Mouse (Mus musculus): Measurements from ENCODE around the gene Ttyh1. TPM values are rescaled to one million over a fixed set of nuclear protein-coding genes. Genes with fewer than 3 reads are reported as not detected.

Gene Ttyh1
- total and polyA plus RNA-seq, 3 experiments = 0.15 to 0.26 TPM; not detected in 1

- DNase-seq (ENCODE audit: low read depth, low spot score) = no peak
- H3K79me2 ChIP-seq (ENCODE audit: control insufficient read depth, insufficient read depth, low read length, poor library complexity) = peaks cover 15% of the 10 kb centered on the region
- no peak overlapping the region for H3K27ac ChIP-seq (ENCODE audit: control insufficient read depth, low read depth, low read length)
- peaks cover 4 to 7% of the 10 kb centered on the region in 2 experiments; a peak in 3 of 4 replicates for H3K36me3 ChIP-seq (ENCODE audit: control insufficient read depth in 1 of 2, insufficient read depth in 2 of 2, low read length in 2 of 2)
- no peak overlapping the region for H3K9ac ChIP-seq (ENCODE audit: control insufficient read depth, low read depth, low read length, poor library complexity, severe bottlenecking)
- H3K4me3 ChIP-seq (ENCODE audit: control insufficient read depth in 1 of 2, insufficient read depth in 1 of 2, low read depth in 2 of 2, low read length in 2 of 2) = no peak overlapping the region
- H3K9me3 ChIP-seq (replicated peaks; ENCODE audit: insufficient read depth, low read length) = no peaks in the 10 kb centered on the region
- H3K4me1 ChIP-seq (ENCODE audit: control insufficient read depth in 1 of 2, insufficient read depth in 2 of 2, low read length in 2 of 2) = peaks cover 0 to 5% of the 10 kb centered on the region in 2 experiments; a peak in 2 of 4 replicates
- no peak for TF ChIP-seq MYB (IDR thresholded peaks at IDR 0.05; ENCODE audit: low read depth, low read length)
- no peak for TF ChIP-seq NRF1 (IDR thresholded peaks at IDR 0.05; ENCODE audit: insufficient read depth, low read depth, low read length, poor library complexity, severe bottlenecking)
- TF ChIP-seq MEF2A (IDR thresholded peaks at IDR 0.05; ENCODE audit: extremely low read depth, insufficient replicate concordance, low read depth, low read length, poor library complexity, severe bottlenecking) = no peak
- TF ChIP-seq TAL1 (IDR thresholded peaks at IDR 0.05; ENCODE audit: low read length) = no peak
- no peak for TF ChIP-seq NELFE (IDR thresholded peaks at IDR 0.05; ENCODE audit: low read depth, low read length)
- TF ChIP-seq CHD2 (IDR thresholded peaks at IDR 0.05; ENCODE audit: low read length) = no peak
- TF ChIP-seq MAFK (IDR thresholded peaks at IDR 0.05; ENCODE audit: borderline replicate concordance, low read depth, low read length) = no peak
- TF ChIP-seq HCFC1 (IDR thresholded peaks at IDR 0.05; ENCODE audit: low read depth, low read length) = no peak
- TF ChIP-seq ZMIZ1 (IDR thresholded peaks at IDR 0.05; ENCODE audit: low read depth, low read length) = no peak
- TF ChIP-seq CHD1 (IDR thresholded peaks at IDR 0.05; ENCODE audit: low read depth, low read length) = no peak
- TF ChIP-seq E2F4 (IDR thresholded peaks at IDR 0.05; ENCODE audit: borderline replicate concordance, low read depth, low read length) = no peak
- TF ChIP-seq POLR2A (IDR thresholded peaks at IDR 0.05; ENCODE audit: control insufficient read depth in 1 of 2, insufficient read depth in 1 of 2, low read depth in 1 of 2, low read length in 2 of 2, poor library complexity in 1 of 2) = no peak
- TF ChIP-seq JUND (IDR thresholded peaks at IDR 0.05; ENCODE audit: low read depth, low read length) = no peak
- TF ChIP-seq RAD21 (IDR thresholded peaks at IDR 0.05; ENCODE audit: low read depth, low read length) = no peak
- H3K27me3 ChIP-seq (ENCODE audit: control insufficient read depth in 1 of 2, insufficient read depth in 2 of 2, low read length in 2 of 2) = no peaks in the 10 kb centered on the region
Measured at GRCm38 (mm10) chr7:4142796-4143445, 23.7 kb downstream of the Ttyh1 start.

DNA sequence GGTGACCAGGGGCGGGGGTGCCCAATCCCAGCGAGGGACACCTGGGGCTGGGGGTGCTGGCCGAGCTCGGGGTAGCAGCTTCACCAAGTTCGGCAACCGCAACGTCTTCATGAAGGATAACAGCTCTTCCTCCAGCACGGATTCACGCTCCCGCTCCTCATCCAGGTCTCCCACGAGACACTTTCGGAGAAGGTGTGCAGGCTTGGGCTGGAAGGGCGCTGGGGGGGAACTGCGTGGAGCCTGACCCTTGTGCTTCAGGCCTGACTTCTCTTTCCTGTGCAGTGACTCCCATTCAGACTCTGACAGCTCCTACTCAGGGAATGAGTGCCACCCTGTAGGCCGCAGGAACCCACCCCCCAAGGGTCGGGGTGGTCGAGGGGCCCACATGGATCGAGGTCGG, 24.3 kb downstream of the Ttyh1 start:
- Histone ChIP-seq H3K9ac (ENCODE audit: control insufficient read depth, low read depth, low read length, poor library complexity, severe bottlenecking) (no peak overlapping the region), H3K27me3 (ENCODE audit: control insufficient read depth in 1 of 2, insufficient read depth in 2 of 2, low read length in 2 of 2) (no peaks in the 10 kb centered on the region), H3K79me2 (ENCODE audit: control insufficient read depth, insufficient read depth, low read length, poor library complexity) (peaks cover 10% of the 10 kb centered on the region), H3K9me3 (replicated peaks; ENCODE audit: insufficient read depth, low read length) (no peaks in the 10 kb centered on the region), H3K4me1 (ENCODE audit: control insufficient read depth in 1 of 2, insufficient read depth in 2 of 2, low read length in 2 of 2) (0 out of 4 replicates have a peak, but pooled peaks cover 0 to 3% of the 10 kb centered on the region in 2 experiments), H3K27ac (ENCODE audit: control insufficient read depth, low read depth, low read length) (no peak overlapping the region), H3K36me3 (ENCODE audit: control insufficient read depth in 1 of 2, insufficient read depth in 2 of 2, low read length in 2 of 2) (peaks cover 4 to 7% of the 10 kb centered on the region in 2 experiments; a peak in 3 of 4 replicates), H3K4me3 (ENCODE audit: control insufficient read depth in 1 of 2, insufficient read depth in 1 of 2, low read depth in 2 of 2, low read length in 2 of 2) (no peak overlapping the region)
- TF ChIP-seq CHD1 (IDR thresholded peaks at IDR 0.05; ENCODE audit: low read depth, low read length) (no peak), SIN3A (IDR thresholded peaks at IDR 0.05; ENCODE audit: low read length) (no peak), UBTF (IDR thresholded peaks at IDR 0.05; ENCODE audit: borderline replicate concordance, insufficient read depth, low read depth, low read length) (no peak), USF1 (IDR thresholded peaks at IDR 0.05; ENCODE audit: low read depth, low read length) (no peak), SMC3 (IDR thresholded peaks at IDR 0.05; ENCODE audit: low read depth, low read length) (no peak), MYB (IDR thresholded peaks at IDR 0.05; ENCODE audit: low read depth, low read length) (no peak), ZKSCAN1 (IDR thresholded peaks at IDR 0.05; ENCODE audit: low read depth, low read length) (no peak), JUND (IDR thresholded peaks at IDR 0.05; ENCODE audit: low read depth, low read length) (no peak), TAL1 (IDR thresholded peaks at IDR 0.05; ENCODE audit: low read length) (no peak), MEF2A (IDR thresholded peaks at IDR 0.05; ENCODE audit: extremely low read depth, insufficient replicate concordance, low read depth, low read length, poor library complexity, severe bottlenecking) (no peak), ZMIZ1 (IDR thresholded peaks at IDR 0.05; ENCODE audit: low read depth, low read length) (no peak), MAFK (IDR thresholded peaks at IDR 0.05; ENCODE audit: borderline replicate concordance, low read depth, low read length) (no peak), POLR2A (IDR thresholded peaks at IDR 0.05; ENCODE audit: control insufficient read depth in 1 of 2, insufficient read depth in 1 of 2, low read depth in 1 of 2, low read length in 2 of 2, poor library complexity in 1 of 2) (no peak), NELFE (IDR thresholded peaks at IDR 0.05; ENCODE audit: low read depth, low read length) (no peak), MAX (IDR thresholded peaks at IDR 0.05; ENCODE audit: low read length) (no peak), ZC3H11A (IDR thresholded peaks at IDR 0.05; ENCODE audit: low read depth, low read length) (no peak)
- DNase-seq (ENCODE audit: low read depth, low spot score) = no peak

All from MEL (cell line).